Mouse (Mus musculus) mesoderm, embryonic 11.5 days (tissue): Measurements from ENCODE around the gene Psmc3ip.

ENCODE experiments used
- DNase-seq: peaks from one replicate; pipeline ENCODE4 v3.0.0-alpha.2; 2012; ENCODE audit warnings: low read depth, low spot score

Psmc3ip gene

DNA sequence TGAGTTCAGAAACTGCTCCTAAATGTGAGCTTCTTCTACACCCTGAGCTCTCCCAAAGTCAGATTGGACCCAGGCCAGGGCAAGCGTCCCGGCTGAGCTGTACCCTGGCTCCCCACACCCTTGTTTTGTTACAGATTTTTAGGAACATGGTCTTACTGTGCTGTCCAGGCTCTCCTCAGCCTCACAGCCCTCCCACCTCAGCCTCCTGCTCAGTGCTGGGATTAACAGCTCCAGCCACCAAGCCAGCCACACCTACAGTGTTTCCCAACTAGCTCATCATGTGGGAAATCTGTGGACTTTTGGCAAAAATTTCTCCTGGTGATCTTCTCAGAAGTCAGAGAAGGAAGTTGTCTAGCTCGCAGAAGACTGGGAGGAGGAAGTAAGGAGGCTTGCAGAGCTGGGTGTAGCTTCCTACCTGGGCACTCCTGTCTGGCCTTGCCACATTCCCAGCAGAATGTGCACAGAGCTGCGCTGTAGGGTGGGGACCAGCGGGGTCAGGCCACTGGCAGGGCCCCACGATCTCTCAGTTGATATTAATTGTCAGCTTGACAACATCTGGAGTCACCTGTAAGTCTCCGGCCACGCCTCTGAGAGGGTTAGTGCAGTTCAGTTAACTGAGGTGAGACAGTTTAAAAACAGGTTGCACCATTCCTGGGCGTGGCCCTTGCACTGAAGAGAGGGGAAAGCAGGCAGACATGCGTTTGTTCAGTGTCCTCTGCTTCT lies 42.3 kb downstream of the Psmc3ip start:
- DNase-seq, result no peak

DNA sequence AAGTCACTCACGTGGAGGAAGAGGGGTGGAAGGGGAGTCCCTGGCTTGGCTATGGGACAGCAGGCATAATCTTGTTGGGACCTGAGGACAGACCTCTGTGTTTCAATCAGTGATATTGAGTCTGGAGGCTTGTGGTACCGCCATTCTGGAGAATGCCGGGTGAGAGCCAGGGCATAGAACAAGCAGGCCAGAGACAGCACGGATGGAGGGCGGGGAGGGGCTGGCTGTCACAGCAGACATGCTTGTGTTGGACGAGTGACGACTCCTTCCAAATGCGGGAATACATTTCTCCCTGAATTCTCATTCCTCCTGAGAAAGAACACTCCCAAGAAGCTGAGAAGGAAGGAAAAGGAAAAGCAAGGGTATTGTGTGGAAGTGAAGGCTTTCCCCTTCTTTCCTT lies 43.6 kb downstream of the Psmc3ip start:
- no peak for DNase-seq

DNA sequence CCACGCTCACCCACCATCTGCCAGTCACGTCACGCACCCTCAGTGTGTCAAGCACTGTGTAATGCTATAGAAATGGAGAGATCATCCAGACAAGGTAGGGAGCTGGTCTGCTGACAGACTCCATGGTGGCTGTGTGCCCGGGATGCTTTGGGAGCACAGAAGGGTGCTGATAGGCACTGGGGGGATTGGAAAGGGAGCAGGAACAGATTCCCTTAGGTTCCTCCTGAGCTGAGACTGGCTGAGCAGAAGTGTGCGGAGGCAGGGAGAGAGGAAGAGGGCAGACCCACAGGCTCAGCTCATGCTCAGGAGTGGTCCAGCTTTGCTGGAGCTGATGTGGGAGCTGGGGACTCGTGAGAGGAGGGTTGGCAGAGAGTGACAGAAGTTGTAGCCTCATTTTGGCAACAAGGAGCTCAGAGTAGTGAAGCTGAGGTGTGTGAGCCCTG lies 44.2 kb downstream of the Psmc3ip start:
- no peak for DNase-seq

DNA sequence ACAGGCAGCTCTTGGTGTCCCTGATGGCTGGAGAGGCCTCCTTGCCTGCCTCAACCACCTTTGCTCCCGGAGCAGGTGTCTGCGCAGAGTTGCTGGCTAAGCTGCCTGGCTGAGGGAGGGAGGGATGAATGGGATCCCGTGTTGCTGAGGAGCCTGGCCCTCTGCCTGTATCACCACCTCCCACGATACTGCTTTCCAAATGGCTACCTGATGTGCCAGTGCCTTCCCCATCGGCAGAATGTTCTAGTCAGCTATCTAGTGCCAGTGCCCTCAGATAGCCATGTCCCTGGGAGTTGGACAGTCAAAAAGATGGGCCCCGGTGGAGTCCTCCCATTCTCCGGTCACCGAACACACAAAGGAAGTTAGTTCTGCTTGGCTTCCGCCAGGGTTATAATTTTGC lies 44.9 kb downstream of the Psmc3ip start:
- DNase-seq, result no peak

DNA sequence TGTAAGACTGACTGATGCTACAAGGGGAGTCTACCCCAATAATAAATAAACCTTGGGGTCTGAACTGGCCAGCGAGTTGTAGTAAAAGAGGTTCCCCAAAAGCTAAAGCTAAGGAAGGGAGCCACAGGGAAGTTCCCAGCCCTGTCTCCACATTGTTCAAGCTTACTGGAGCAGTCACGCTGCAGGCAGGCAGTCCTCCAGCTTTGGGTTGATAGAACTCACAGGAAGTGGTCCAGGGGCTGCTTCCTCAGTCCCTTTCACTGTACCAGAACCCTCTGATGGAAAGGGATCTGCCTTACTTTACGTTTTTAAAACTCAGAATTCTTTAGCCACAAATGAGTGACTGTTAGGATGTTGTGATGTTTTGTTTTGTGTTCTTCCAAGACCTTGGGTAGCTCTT lies 47.7 kb downstream of the Psmc3ip start:
- no peak for DNase-seq

DNA sequence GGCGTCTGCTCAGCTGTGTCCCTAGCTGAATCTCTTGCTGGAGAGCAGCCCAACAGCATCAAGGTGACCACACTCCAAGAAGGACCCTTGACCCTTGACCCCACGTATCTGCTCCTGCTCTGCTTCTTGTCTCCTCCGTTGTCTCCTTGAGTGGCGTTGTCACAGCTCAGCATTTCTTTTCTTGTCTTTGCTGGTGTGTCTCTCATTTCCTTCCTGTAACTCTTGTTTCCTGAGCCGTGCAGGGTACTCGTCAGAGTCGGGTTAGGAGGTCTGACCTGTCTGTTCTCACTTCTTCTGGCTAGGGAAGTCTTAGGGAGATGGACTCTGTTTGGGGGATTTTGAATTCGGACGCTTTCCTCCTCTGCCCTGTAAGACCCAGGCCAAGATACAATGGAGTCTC lies 48.8 kb downstream of the Psmc3ip start:
- no peak for DNase-seq

DNA sequence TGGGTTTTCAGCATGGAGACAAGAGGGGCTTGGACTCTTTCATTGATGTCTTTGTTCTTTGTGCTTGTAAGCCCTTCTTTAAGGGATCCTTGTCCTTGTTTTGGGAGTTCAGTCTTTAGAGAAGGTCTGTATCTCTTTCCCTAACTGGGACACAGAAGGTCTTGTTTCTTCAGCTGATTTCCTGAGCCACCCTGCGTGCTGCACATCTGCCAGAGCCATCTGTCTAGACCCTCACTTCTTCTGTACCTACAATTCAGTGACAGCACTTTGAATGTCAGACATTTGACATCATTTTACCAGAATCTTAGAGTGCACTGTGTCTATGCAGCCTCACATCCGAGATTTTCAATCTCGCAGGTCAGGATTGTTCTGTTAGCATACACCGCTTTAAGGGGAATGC lies 49.4 kb downstream of the Psmc3ip start:
- DNase-seq, result no peak
